Mouse (Mus musculus): ENCODE data around the gene Numa1.
"Not testable (repeated sequence)": the region's sequence is repeated elsewhere in the genome, so short reads cannot be mapped to it uniquely, and the experiment has no call there.

Numa1 gene

DNA sequence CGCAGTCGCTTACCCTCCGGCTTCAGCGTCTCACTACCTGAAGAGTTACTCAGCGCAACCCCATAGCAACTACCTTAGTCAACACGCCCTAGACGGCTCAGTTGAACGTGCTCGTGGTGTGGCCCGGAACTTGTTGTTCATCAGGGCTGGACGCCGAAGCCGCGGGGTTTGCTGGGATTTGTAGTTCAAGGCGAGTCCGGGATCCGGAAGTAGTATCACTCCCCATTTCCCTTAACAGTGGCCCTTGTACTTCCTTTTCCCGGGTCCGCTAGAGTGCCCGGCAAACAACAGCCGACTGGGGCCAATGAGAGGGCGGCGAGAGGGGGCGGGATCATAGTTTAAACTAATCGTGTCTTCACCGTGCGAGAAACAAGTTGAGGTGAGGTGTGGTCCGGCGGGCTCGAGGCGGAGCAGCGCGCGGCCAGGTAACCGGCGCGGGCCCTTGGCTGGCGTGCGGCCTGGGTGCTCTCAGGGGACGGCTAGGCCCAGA is at the start of gene Numa1, which contains the start of gene Lrrc51:
Gene Numa1 (plus strand): TSS at position 361 of the 490 bp plus-strand sequence.
Gene Lrrc51 (minus strand): TSS at position 145 of the 490 bp plus-strand sequence.
- peak; percentile 98 to 99 for DNase-seq (ENCODE audit: low spot score in 2 of 2)

DNA sequence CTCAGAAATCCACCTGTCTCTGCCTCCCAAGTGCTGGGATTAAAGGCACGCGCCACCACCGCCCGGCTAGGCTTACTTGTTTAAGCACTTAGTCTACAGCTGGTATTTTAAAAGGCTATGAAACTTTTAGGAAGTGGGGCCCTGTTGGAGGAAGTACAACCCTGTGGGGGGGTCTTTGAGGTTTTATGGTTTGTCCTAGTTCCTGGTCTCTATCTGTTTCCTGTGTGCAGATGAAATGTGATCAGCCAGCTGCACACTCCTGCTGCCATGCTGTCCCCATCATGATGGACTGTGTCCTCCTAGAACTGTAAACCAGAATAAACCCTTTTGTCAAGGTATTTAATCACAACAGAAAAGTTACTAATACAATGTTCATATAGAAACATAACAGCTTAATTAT is 49.8 kb upstream of the Numa1 start:
- no peak for DNase-seq (ENCODE audit: low spot score in 2 of 2)

DNA sequence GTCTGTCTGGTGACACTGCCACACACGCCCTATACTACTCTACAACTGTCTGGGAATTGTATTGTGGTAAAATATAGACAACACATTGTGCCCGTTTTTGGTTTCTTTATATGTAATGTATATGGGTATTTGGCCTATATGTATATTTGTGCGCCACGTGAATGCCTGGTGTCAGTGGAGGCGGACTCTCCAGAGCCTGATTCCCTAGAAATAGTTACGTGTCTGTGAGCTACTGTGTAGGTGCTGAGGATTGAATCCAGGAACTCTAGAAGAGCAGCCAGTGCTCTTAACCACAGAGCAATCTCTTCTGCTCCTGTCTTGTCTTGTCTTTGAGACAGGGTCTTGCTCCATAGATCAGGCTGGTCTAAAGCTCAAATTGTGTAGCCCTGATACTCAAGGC is 47.6 kb upstream of the Numa1 start:
- DNase-seq (ENCODE audit: low spot score in 2 of 2) = no peak

DNA sequence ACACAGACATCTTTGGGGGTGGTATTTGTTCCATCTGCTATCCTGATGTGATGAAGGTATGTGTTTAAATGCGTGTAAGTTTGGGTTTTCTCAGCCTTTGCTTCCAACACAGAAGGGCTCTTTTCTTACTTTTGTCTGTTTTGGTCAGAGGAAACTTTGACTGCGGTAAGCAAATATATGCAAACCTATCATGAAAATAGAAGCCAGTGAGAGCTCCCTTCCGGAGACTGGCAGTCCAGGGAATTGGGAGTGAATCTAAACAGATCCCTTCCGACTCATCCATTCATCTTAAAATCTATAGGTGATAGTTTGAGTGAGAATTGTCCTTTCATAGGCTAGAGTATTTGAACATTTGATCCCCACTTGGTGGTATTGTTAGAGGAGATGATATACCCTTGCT is 45.5 kb upstream of the Numa1 start:
- DNase-seq (ENCODE audit: low spot score in 2 of 2) = no peak

DNA sequence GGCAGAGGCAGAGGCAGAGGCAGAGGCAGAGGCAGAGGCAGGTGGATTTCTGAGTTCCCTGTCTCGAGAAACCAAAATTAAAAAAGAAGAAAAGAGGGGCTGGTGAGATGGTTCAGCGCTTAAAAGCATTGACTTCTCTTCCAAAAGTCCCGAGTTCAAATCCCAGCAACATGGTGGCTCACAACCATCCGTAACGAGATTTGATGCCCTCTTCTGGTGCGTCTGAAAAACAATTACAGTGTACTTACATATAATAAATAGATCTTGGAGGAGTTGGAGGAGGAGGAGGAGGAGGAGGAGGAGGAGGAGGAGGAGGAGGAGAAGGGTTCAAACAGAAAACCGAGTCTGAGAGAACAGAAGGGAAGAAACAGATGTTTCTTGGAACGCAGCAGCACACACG is 38.2 kb upstream of the Numa1 start:
- DNase-seq (ENCODE audit: low spot score in 2 of 2) = no peak

DNA sequence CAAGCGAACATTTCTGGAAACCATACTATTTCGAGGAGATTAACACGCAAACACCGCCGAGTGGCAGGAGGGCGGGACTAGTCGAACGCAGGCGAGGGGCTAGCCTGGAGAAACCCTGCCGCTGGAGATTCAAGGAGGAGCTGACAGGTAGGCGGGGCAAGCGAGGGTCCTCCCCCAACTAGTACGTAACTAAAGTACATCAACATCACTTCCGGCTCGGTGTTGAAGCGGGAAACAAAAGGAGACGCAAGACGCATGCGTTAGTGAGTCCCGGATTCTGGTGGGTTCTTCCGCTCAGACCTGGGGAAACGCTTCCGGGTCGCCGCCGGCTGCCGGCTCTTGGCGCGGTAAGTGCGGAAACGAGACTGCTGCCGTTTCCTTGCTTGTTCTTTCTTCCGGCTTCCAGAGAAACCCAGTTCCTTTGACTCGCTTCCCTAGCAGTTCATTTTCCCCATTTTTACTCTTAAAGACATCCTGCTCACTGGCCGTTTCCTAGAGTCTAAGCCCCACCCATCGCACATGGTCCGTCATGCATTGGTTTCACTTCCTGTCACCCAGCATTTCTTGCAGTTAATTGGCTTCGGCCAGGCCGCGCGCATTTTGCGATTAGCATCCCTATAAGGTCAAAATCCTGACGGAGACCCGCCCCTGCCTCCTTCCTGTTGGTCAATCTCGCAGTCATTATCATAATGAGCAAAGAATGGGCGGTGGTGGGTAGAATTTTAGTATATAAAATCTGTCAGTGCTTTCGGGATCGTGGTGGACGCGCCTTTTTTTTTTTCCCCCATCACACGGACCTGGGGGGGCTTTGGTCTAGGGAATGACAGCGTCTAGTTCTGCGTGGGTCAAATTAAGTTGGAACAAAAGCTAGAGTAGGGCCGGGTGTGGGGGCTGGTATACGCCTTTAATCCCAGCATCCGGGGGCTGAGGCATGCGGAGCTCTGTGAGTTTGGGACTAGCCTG is 37.5 kb upstream of the Numa1 start:
- peak; percentile 98 to 99 for DNase-seq (ENCODE audit: low spot score in 2 of 2)

DNA sequence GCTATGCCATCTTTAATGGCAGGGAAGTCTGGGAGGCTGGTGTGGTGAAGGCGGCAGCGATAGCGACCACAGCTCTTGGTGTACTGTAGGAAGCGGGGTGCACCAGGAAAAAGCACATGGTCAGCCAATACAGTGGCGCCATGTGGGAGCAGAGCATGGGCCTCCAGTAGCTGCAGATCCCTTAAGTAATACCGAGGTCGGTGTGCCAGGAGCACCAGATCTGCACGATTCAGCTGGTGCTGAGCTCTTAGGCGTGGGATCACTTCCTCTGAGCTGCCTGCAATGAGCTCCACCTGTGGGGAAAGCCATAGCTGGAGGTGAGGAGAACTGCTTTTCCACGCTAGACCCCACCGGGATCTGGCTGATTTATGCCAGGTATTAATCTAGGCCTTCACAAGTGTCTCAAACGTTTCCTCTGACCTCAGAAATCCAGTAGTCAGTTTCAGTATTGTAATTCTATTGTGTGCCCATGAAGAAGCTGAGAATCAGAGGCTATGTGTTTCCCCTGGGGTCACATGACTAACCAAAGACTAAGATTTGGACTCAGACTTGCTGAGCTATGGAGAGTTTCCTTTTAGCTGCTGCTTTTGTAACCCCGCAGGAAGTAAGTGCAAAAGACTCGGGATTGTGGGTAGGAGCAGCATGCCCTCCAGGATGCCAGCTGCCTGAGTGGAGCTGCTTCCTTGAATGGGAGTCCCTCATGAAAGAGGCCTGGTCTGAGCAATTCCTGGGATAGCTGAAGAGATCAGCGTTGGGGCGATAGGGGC is 33.4 kb upstream of the Numa1 start:
- no peak for DNase-seq (ENCODE audit: low spot score in 2 of 2)

DNA sequence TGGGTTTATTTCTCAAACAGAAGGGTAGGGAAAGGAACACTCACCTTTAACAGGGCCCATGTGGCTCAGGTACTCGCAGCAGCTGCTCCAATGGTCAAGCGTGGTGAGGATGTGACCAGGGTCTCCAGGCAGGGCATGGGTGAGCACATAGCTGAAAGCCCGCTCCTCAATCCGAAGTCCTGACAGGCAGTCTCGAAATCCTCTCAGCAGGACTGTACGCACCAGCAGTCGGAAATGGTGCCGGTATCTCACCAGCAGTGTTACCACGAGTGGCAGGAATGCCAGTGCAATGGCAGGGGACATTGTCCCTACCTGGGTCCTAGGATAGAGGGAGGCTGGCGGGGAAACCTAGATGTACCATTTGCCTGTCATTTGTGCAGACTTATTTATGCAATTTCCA is 31.9 kb upstream of the Numa1 start:
- DNase-seq (ENCODE audit: low spot score in 2 of 2) = no peak

DNA sequence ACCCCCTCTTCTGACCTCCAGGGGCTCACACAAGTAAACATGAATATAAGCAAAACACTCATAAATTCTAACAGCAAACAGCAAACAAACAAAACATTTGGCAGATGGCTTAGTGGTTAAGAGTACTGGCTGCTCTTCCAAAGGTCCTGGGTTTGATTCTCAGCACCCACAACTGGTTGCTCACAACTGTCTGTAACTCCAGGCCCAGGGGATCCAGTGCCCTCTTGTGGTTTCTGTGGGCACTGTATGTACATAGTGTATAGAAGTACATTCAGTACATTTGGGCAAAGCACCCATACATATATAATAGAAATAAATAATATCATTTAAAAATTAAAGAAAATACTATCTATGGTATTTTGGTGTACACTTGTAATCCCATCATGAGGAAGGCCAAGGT is 31.1 kb upstream of the Numa1 start:
- no peak for DNase-seq (ENCODE audit: low spot score in 2 of 2)

DNA sequence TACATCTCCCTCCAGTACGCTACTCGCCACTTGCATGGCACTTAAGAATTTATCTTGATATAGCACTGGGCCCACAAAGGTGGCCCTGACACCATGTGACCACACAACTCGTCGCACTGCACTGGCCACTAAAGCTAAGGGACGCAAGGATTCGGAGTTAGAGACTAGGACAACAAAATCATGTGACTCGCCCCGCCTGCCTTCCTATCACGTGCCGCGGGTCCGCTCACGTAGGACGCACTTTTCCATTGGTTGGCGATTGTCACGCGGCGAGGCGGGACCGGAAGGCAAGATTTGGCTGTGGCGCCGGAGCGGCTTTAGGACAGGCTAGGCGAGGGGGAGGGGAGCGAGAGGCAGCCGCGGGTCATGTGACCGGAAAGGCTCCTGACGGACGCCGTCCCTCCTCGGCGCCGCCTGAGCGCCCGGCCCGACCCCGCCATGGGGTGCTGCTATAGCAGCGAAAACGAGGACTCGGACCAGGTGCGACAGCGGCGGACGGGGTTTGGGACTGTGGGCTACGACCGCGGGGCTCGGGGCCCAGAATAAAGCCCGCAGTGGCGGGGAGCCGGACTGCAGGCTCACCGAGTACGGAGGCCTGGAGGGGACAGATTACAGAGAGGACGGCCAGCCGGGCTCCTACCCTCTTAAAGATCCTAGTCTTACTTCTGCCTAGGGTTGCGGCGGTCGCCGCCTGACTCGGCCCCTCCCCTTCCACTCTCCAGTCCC is 28.2 kb upstream of the Numa1 start, which contains the start of gene Lamtor1:
Gene Lamtor1 (plus strand): TSS at position 344 of the 726 bp plus-strand sequence.
- DNase-seq (ENCODE audit: low spot score in 2 of 2) = peak; percentile 100

DNA sequence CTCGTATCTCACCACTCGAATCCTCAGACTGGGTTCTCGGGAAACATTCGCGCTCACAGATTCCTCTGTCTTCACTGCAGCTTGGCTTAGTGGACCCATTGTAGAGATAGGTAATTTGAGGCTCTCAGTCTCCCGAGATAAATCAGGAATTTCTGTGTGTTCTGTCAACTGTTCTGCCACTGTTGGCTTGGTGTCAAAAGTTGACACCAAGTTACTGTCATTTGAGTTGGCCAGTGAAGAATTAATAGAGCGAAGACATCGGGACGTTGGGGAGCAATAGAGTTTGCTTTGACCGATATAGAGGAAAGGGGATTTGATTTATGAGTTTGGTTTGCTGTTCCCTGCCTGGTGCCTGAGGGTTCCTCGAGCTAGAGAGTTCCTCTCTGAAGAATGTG is 27.6 kb upstream of the Numa1 start, which contains the start of gene Tomt:
Gene Tomt (minus strand): TSS at position 73 of the 395 bp plus-strand sequence.
- DNase-seq (ENCODE audit: low spot score in 2 of 2) = no peak

DNA sequence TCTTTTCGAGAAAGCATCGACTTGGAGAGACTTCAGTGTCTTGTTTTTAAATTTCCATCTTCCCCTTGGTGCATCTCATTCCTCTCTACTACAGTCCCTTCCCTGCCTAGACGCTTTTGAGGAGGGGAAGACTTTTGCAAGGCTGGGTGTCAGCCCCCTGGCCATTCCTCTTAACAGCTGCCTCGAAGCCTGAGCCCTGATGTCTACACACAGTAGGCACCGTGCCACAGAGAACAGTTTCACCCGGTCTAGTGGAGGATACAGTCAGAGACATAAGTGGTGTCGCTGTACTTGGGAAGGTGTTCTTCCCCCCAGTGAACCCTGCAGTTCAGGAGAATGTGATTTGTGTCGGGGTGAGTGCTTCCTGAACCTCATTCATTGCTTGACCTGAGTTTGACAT is 27.2 kb upstream of the Numa1 start:
- DNase-seq (ENCODE audit: low spot score in 2 of 2) = no peak

DNA sequence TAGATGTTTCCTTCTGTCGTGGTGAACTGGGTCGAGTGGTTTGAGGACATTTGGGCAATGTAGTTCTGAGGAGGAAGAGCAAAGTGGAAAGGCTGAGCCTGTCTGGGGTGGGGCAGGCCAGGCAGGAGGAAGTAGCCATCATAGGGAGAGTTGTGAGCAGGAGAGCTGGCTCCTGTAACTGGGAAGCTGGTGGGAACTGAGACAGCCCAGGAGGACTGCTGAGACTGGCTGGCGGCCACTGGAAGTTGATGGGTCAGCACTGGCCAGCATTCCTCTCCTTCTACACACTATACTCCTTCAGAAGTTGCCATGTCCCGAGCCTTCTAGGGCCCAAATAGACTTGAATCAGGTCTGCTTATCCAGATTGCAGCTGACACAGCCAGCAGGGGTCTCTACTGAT is 25.5 kb upstream of the Numa1 start:
- DNase-seq (ENCODE audit: low spot score in 2 of 2) = no peak

DNA sequence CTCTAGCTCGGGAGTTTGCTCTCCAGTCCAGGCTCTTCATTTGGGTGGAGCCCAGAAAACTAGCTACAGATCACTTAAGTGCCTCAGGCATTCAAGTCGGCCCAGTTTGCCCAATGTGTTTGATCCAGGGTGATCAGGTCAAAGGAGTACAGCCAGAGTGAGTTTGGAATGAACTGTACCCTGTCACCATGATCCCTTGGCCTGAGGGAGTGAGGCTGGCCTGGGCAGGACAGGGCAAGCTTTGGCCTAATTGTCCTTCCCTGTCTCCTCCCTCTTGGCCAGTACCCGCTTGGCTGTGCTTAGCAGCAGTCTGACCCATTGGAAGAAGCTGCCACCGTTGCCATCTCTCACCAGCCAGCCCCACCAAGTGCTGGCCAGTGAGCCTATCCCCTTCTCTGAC is 23.8 kb upstream of the Numa1 start:
- DNase-seq (ENCODE audit: low spot score in 2 of 2) = no peak

DNA sequence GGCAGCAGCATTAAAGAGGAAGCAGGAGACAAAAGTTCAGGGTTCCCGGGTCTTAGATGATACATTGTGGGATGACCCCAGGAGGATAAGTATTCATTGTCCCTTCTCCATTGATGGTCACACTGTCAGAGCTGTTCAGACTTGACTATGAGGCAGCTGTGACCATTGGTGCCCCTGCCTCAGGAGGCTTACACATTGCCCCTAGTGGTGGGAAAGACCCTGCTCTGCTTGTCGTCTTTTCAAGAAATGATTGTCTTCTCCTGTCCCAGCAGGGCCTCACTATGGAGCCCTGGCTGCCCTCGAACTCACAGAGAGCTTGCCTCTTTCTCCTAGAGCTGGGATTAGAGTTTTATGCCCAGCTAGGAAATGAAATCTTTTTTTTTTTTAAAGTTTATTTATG is 21.9 kb upstream of the Numa1 start:
- no peak for DNase-seq (ENCODE audit: low spot score in 2 of 2)

DNA sequence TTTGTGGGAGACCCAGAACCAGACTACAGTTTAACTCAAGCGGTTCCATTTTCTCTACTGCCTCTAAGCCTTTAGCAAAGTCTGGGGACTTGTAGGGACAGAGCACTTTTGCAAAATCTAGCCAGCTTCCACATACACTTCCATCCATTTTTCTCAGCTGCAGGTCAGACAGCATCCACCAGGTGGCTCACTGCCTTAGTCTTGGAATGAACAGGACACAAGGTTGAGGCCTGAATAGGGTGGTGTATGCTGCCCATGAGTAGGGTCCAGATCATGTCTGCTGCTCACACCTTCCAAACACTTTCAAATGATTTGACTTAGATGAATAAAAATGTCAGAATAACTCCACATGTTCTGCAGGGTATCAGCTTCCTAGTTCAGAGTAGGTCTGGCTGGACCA is 15.8 kb upstream of the Numa1 start:
- peak; percentile 75 to 81 for DNase-seq (ENCODE audit: low spot score in 2 of 2)

DNA sequence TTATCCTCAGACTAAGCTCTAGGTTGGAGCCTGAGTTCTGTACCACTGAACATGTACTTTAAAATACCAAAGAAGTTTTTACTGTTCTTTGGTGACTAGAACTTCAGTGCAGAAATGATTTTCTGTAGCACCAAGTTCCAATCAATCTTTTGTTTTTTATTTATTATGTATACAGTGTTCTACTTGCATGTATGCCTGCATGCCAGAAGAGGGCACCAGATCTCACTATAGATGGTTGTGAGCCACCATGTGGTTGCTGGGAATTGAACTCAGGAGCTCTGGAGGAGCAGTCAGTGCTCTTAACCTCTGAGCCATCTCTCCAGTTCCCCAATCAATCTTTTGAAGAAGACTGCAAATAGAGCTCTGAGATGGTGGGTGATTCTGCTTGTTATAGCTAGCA is 8.0 kb upstream of the Numa1 start:
- DNase-seq (ENCODE audit: low spot score in 2 of 2) = not testable (repeated sequence)

DNA sequence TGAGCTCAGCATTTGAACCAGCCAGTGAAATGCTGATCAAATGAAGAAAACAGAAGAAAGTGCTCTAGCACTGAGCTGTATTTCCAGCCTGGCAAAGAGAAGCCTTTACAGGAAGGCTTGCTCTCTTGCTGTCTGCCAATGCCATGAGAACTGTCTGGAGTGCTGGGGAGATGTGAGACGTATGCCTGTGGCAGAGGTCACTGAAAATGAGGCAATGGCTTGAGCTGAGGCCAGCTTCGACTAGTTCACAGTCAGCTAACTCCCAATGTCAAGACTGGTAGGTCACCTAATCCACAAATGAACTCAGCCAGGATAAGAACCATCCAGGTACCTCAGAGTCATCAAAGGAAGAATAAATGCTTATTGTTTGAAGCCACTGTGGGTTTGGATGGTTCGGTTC is 5.8 kb upstream of the Numa1 start:
- no peak for DNase-seq (ENCODE audit: low spot score in 2 of 2)

DNA sequence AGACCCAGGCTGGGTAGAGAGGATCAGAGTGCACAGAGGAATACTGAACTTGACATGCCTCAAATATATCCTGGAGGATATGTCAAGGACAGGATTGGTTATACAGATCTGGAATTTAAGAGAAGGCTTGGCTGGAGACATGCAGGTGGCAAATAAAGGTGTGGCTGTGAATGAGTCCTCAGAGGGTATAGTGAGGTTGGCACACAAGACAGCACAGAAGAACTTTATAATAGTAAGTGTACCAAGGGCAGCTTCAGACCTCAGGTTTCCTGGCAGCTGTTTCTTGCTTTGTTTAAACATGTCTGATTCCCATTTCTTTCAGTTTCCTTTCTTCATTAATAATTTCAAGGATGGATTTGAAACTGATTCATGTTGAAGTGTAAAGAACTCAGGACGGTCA is 1.4 kb upstream of the Numa1 start:
- DNase-seq (ENCODE audit: low spot score in 2 of 2) = no peak

DNA sequence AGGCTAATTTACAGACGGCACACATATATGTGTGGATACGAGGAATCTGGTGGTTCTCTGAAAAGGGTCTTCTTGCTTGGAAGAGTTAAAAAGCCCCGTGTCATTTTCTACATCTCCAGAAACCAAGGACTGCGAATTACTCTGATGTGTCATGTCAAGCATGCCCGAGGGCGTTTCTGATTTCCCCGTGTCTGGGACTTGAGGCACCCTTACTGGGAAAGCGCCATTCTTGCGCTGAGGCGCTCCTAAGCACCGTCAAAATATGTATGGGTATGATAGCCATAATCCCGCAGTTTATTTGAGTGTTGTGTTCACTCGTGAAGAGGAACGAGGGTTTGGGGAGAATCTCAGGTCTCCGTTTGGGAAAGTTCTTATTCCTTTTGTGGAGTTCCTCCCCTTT is 611 bp upstream of the Numa1 start:
- no peak for DNase-seq (ENCODE audit: low spot score in 2 of 2)

DNA sequence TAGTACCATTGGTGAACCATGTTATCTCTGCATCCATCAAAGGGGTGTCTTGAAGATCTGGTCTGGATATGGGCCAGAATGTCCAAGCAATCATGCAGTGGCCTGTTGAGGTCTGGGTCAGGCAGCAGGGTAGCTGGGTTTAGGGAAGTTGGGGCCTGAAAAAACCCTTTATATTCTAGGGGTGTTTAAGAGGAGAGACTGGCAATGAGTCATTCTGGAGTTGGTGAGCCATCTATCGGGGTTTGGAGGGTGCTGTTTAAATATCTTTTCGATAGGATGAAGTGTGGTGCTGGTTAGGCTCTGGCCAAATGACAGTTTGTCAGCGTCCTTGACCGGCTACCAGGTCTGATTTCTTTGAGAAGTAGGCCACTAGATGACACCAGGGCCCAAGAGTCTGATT is 2.0 kb downstream of the Numa1 start:
- no peak for DNase-seq (ENCODE audit: low spot score in 2 of 2)

DNA sequence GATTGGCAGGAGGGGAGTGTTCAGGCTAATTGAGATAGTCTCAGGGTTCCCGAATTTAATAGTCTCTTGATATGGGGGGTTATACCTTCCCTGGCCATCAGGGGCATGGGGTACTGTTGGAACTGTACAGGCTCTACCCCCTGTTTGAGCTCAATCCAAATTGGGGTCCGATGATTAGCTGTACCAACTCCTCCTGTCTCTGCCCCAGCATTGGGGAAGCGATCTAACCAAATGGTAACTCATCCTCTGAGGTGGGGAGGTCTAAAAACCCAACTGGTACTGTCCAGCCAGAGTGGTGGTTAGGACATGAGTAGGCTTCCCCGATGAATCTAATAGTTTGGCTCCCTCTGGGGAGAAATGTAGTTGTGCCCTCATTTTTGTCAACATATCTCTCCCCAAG is 3.1 kb downstream of the Numa1 start:
- no peak for DNase-seq (ENCODE audit: low spot score in 2 of 2)
